Mouse (Mus musculus): ENCODE measurements around the gene Meis2.

GRCm38 (mm10) chr2:115925744-115926143 lies 139.9 kb downstream of the Meis2 start:
- no peak for TF ChIP-seq POLR2A (IDR thresholded peaks at IDR 0.05; ENCODE audit: borderline replicate concordance, low read depth, low read length)
- TF ChIP-seq CTCF (IDR thresholded peaks at IDR 0.05; ENCODE audit: low read depth, low read length), result no peak
